Mouse (Mus musculus): ENCODE measurements around the gene Per2.

DNA sequence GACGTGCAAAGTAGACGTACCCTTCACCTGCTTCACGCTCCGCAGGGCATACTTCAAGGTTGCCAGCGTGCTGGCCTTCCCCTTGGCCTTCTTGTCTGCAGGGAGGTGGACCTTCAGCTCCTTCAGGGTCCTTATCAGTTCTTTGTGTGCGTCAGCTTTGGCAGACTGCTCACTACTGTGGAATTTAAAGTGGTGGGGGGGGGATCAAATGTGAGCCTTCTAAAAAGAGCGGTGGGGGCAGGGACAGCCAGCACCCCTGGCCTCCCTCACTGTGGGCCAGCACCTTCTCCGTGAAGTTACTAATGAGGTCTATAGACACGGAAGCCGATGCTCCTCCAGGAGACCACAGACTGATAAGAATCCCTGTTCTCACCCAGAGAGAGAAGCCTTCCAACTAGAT lies 10.4 kb downstream of the Per2 start:
- no peak for TF ChIP-seq POLR2A (IDR thresholded peaks at IDR 0.05; ENCODE audit: low read depth, low read length)
- TF ChIP-seq CTCF (IDR thresholded peaks at IDR 0.05; ENCODE audit: extremely low read depth, insufficient read length, insufficient replicate concordance, low read depth, low read length), result no peak

Measured in small intestine, adult 2 months (tissue).